Mouse (Mus musculus): ENCODE results near the gene Leo1. TPM values are rescaled to one million over a fixed set of nuclear protein-coding genes. Genes with fewer than 3 reads are reported as not detected.

The Leo1 gene
- polyA plus RNA-seq, 2 experiments: 8.2 to 10.8 TPM

- H3K4me1 ChIP-seq (replicated peaks; ENCODE audit: control insufficient read depth in 2 of 2, insufficient read depth in 2 of 2, low read length in 1 of 2): peaks cover 7 to 16% of the 10 kb centered on the region in 2 experiments
- TF ChIP-seq EP300 (IDR thresholded peaks at IDR 0.05; ENCODE audit: low read depth) (no peak), CTCF (IDR thresholded peaks at IDR 0.05; ENCODE audit: low read depth) (no peak)
- no peaks in the 10 kb centered on the region for H3K36me3 ChIP-seq (replicated peaks; ENCODE audit: control insufficient read depth, insufficient read depth, low read depth)
- H3K9me3 ChIP-seq (ENCODE audit: control insufficient read depth, low read length): no peaks in the 10 kb centered on the region
- no peak for ATAC-seq (ENCODE audit: insufficient read depth)
- no peaks in the 10 kb centered on the region for H3K27me3 ChIP-seq (ENCODE audit: control insufficient read depth, insufficient read depth, low read length)
- no peak overlapping the region for H3K27ac ChIP-seq
- no peak for DNase-seq (ENCODE audit: low read depth in 3 of 3, low spot score in 3 of 3)
- 3% methylated on average over 5 of the region's 5 CpGs for WGBS (ENCODE audit: insufficient replicate concordance)
- no peak overlapping the region for H3K4me3 ChIP-seq (ENCODE audit: insufficient read depth in 1 of 2, low read depth in 2 of 2, low read length in 2 of 2)
- H3K4me2 ChIP-seq (ENCODE audit: low read depth): no peak overlapping the region
- no peak overlapping the region for H3K9ac ChIP-seq (replicated peaks)
Measured at GRCm38 (mm10) chr9:75414204-75414603, 27.1 kb upstream of the Leo1 start.

GRCm38 (mm10) chr9:75422251-75422691, 19.1 kb upstream of the Leo1 start:
- WGBS (ENCODE audit: insufficient replicate concordance): 61% methylated on average over 3 of the region's 3 CpGs

GRCm38 (mm10) chr9:75423683-75424082, 17.6 kb upstream of the Leo1 start:
- Histone ChIP-seq H3K4me2 (ENCODE audit: low read depth) (no peak overlapping the region), H3K27ac (no peak overlapping the region), H3K4me3 (ENCODE audit: insufficient read depth in 1 of 2, low read depth in 2 of 2, low read length in 2 of 2) (no peak overlapping the region), H3K4me1 (replicated peaks; ENCODE audit: control insufficient read depth in 2 of 2, insufficient read depth in 2 of 2, low read length in 1 of 2) (no peaks in the 10 kb centered on the region; a peak in 1 of 4 replicates), H3K36me3 (replicated peaks; ENCODE audit: control insufficient read depth, insufficient read depth, low read depth) (no peaks in the 10 kb centered on the region), H3K27me3 (ENCODE audit: control insufficient read depth, insufficient read depth, low read length) (no peaks in the 10 kb centered on the region), H3K9ac (replicated peaks) (no peak overlapping the region), H3K9me3 (ENCODE audit: control insufficient read depth, low read length) (no peaks in the 10 kb centered on the region)
- WGBS (ENCODE audit: insufficient replicate concordance): 46% methylated on average over 5 of the region's 5 CpGs
- no peak for ATAC-seq (ENCODE audit: insufficient read depth)
- no peak for DNase-seq (ENCODE audit: low read depth in 3 of 3, low spot score in 3 of 3)
- TF ChIP-seq EP300 (IDR thresholded peaks at IDR 0.05; ENCODE audit: low read depth): no peak
- TF ChIP-seq CTCF (IDR thresholded peaks at IDR 0.05; ENCODE audit: low read depth): no peak

More at GRCm38 (mm10) chr9:75422251-75422691, 19.1 kb upstream of the Leo1 start:
- H3K9me3 ChIP-seq (ENCODE audit: control insufficient read depth, low read length): no peaks in the 10 kb centered on the region
- H3K4me3 ChIP-seq (ENCODE audit: insufficient read depth in 1 of 2, low read depth in 2 of 2, low read length in 2 of 2): no peak overlapping the region
- H3K4me1 ChIP-seq (replicated peaks; ENCODE audit: control insufficient read depth in 2 of 2, insufficient read depth in 2 of 2, low read length in 1 of 2): no peaks in the 10 kb centered on the region; a peak in 1 of 4 replicates
- H3K27ac ChIP-seq: no peak overlapping the region
- no peaks in the 10 kb centered on the region for H3K27me3 ChIP-seq (ENCODE audit: control insufficient read depth, insufficient read depth, low read length)
- H3K4me2 ChIP-seq (ENCODE audit: low read depth): no peak overlapping the region
- no peaks in the 10 kb centered on the region for H3K36me3 ChIP-seq (replicated peaks; ENCODE audit: control insufficient read depth, insufficient read depth, low read depth)
- H3K9ac ChIP-seq (replicated peaks): no peak overlapping the region
- ATAC-seq (ENCODE audit: insufficient read depth): no peak
- TF ChIP-seq CTCF (IDR thresholded peaks at IDR 0.05; ENCODE audit: low read depth) (no peak), EP300 (IDR thresholded peaks at IDR 0.05; ENCODE audit: low read depth) (no peak)
- no peak for DNase-seq (ENCODE audit: low read depth in 3 of 3, low spot score in 3 of 3)

- Histone ChIP-seq H3K27me3 (ENCODE audit: control insufficient read depth, insufficient read depth, low read length) (no peaks in the 10 kb centered on the region), H3K9ac (replicated peaks) (no peak overlapping the region), H3K4me3 (ENCODE audit: insufficient read depth in 1 of 2, low read depth in 2 of 2, low read length in 2 of 2) (no peak overlapping the region), H3K36me3 (replicated peaks; ENCODE audit: control insufficient read depth, insufficient read depth, low read depth) (no peaks in the 10 kb centered on the region), H3K27ac (no peak overlapping the region), H3K4me1 (replicated peaks; ENCODE audit: control insufficient read depth in 2 of 2, insufficient read depth in 2 of 2, low read length in 1 of 2) (no peaks in the 10 kb centered on the region; a peak in 1 of 4 replicates), H3K4me2 (ENCODE audit: low read depth) (no peak overlapping the region), H3K9me3 (ENCODE audit: control insufficient read depth, low read length) (no peaks in the 10 kb centered on the region)
- TF ChIP-seq CTCF (IDR thresholded peaks at IDR 0.05; ENCODE audit: low read depth): no peak
- no peak for TF ChIP-seq EP300 (IDR thresholded peaks at IDR 0.05; ENCODE audit: low read depth)
- DNase-seq (ENCODE audit: low read depth in 3 of 3, low spot score in 3 of 3) (no peak), ATAC-seq (ENCODE audit: insufficient read depth) (no peak)
- WGBS (ENCODE audit: insufficient replicate concordance): 52% methylated on average over 6 of the region's 6 CpGs
Measured at GRCm38 (mm10) chr9:75424358-75425150, 16.8 kb upstream of the Leo1 start.

GRCm38 (mm10) chr9:75425796-75426391, 15.4 kb upstream of the Leo1 start:
- no peaks in the 10 kb centered on the region for H3K36me3 ChIP-seq (replicated peaks; ENCODE audit: control insufficient read depth, insufficient read depth, low read depth)
- no peak overlapping the region for H3K27ac ChIP-seq
- H3K9me3 ChIP-seq (ENCODE audit: control insufficient read depth, low read length): no peaks in the 10 kb centered on the region
- no peak overlapping the region for H3K4me3 ChIP-seq (ENCODE audit: insufficient read depth in 1 of 2, low read depth in 2 of 2, low read length in 2 of 2)
- no peak overlapping the region for H3K4me2 ChIP-seq (ENCODE audit: low read depth)
- no peak overlapping the region for H3K9ac ChIP-seq (replicated peaks)
- ATAC-seq (ENCODE audit: insufficient read depth) (no peak), DNase-seq (ENCODE audit: low read depth in 3 of 3, low spot score in 3 of 3) (no peak)
- H3K4me1 ChIP-seq (replicated peaks; ENCODE audit: control insufficient read depth in 2 of 2, insufficient read depth in 2 of 2, low read length in 1 of 2): peaks cover 0 to 2% of the 10 kb centered on the region in 2 experiments; a peak in 1 of 4 replicates
- no peak for TF ChIP-seq CTCF (IDR thresholded peaks at IDR 0.05; ENCODE audit: low read depth)
- TF ChIP-seq EP300 (IDR thresholded peaks at IDR 0.05; ENCODE audit: low read depth): no peak
- H3K27me3 ChIP-seq (ENCODE audit: control insufficient read depth, insufficient read depth, low read length): no peaks in the 10 kb centered on the region
- 60% methylated on average over 7 of the region's 7 CpGs for WGBS (ENCODE audit: insufficient replicate concordance)

Data from liver, embryonic 14.5 days (tissue).